8 mouse cellular contexts compared by ENCODE assay signal in the genomic region with DNA sequence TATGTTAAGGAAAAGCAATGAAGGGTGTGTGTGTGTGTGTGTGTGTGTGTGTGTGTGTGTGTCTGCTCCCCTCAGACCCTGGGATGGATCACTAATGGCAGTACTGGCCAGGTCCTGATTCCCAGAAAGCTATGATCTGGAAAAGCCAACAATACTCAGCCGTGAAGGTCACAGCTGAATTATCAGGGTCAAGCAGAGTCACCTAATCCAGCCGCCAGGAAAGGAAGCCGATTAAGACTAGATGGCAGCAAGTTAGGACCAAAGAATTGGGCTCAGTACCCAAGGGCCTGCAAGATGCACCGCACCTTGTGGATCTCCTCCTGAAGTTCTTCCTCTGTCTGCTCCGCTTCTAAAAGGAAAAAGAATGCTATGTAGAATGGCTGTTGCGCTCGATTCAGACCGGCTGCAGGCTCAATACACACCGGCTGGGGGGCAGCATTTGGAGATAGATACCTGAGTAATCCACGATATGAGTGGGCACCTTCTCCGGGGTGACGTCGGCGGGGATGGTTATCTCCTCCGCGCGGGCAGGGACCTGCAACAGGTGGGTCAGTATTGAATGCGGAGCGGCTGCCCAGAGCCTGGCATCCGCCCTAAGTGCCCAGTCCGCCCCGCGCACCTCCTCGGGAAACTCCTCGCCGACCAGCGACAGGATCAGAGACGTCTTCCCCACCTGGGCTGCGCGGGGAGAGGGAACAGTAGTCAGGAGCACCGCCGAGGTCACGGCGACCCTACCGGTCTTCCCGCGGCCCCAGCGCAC. TPM values are rescaled to one million over a fixed set of nuclear protein-coding genes. Genes with fewer than 3 reads are reported as not detected.
DNase-seq lines count a peak whose midpoint lies in the region; ATAC-seq and TF ChIP-seq lines count a peak whose summit lies in the region.

No protein-coding gene starts in this region.

- H3K4me1 ChIP-seq in heart, adult 2 months (ENCODE audit: control insufficient read depth, insufficient read depth, low read length): peaks cover 8% of the 10 kb centered on the region
- H3K4me1 ChIP-seq in CH12.LX (ENCODE audit: control insufficient read depth in 1 of 2, insufficient read depth in 2 of 2): peaks cover 12 to 15% of the 10 kb centered on the region in 2 experiments
- peaks cover 10% of the 10 kb centered on the region; the same call in 1 of the 2 replicates for H3K4me1 ChIP-seq in embryonic facial prominence, embryonic 14.5 days (ENCODE audit: control insufficient read depth, insufficient read depth, low read length)
- peaks cover 8% of the 10 kb centered on the region for H3K4me1 ChIP-seq in kidney, embryonic 14.5 days (ENCODE audit: control insufficient read depth, insufficient read depth, low read length)
- H3K4me1 ChIP-seq in midbrain, embryonic 13.5 days (replicated peaks): peaks cover 20% of the 10 kb centered on the region

- in situ Hi-C loops in CH12.LX (cut with MboI; ENCODE audit: low pct_ligation_motif_present, low pct_unique_long_range_greater_than_20kb, low sequenced_read_pairs): no loop called here

- intact Hi-C loops in heart, adult 2 months (cut with DNase I): no loop called here
- intact Hi-C loops in heart, postnatal 25 days (cut with DNase I): loop anchor here (1.0 kb wide), 1 partner anchor 15 kb away; no protein-coding TSS in a partner anchor

- no peak for TF ChIP-seq POLR2A in heart, adult 2 months (IDR thresholded peaks at IDR 0.05; ENCODE audit: insufficient read depth, low read depth, low read length)
- TF ChIP-seq POLR2A in CH12.LX (IDR thresholded peaks at IDR 0.05; ENCODE audit: low read depth, low read length): no peak

- no peaks in the 10 kb centered on the region for H3K27me3 ChIP-seq in heart, adult 2 months (ENCODE audit: control insufficient read depth, insufficient read depth, low read length)
- H3K27me3 ChIP-seq in CH12.LX (replicated peaks): no peaks in the 10 kb centered on the region
- no peaks in the 10 kb centered on the region for H3K27me3 ChIP-seq in embryonic facial prominence, embryonic 14.5 days (replicated peaks; ENCODE audit: control insufficient read depth, insufficient read depth, low read length)
- H3K27me3 ChIP-seq in kidney, embryonic 14.5 days (ENCODE audit: control insufficient read depth, insufficient read depth, low read length): no peaks in the 10 kb centered on the region
- H3K27me3 ChIP-seq in midbrain, embryonic 13.5 days: no peaks in the 10 kb centered on the region

- TF ChIP-seq RAD21 in CH12.LX (IDR thresholded peaks at IDR 0.05; ENCODE audit: low read depth, low read length): no peak

- no peak; the same call in 1 of the 2 replicates for ATAC-seq in embryonic facial prominence, embryonic 14.5 days (ENCODE audit: low read depth)
- no peak for ATAC-seq in kidney, embryonic 14.5 days (ENCODE audit: low FRiP score, low TSS enrichment)
- ATAC-seq in midbrain, embryonic 13.5 days: peak; percentile 53

- no peaks in the 10 kb centered on the region for H3K9me3 ChIP-seq in CH12.LX (replicated peaks; ENCODE audit: low read length)
- H3K9me3 ChIP-seq in embryonic facial prominence, embryonic 14.5 days (ENCODE audit: control insufficient read depth, low read length): no peaks in the 10 kb centered on the region
- no peaks in the 10 kb centered on the region for H3K9me3 ChIP-seq in kidney, embryonic 14.5 days (ENCODE audit: control insufficient read depth, low read length)
- no peaks in the 10 kb centered on the region for H3K9me3 ChIP-seq in midbrain, embryonic 13.5 days

- peak overlapping the region; percentile 71 for H3K4me2 ChIP-seq in CH12.LX (ENCODE audit: insufficient read depth, low read depth, poor library complexity, severe bottlenecking)
- peak overlapping the region; percentile 88 for H3K4me2 ChIP-seq in embryonic facial prominence, embryonic 14.5 days (ENCODE audit: low read depth, low read length)
- peak overlapping the region; percentile 91 for H3K4me2 ChIP-seq in kidney, embryonic 14.5 days (replicated peaks; ENCODE audit: low read depth, low read length)
- H3K4me2 ChIP-seq in midbrain, embryonic 13.5 days (replicated peaks): peak overlapping the region; percentile 90

- dilution Hi-C loops in CH12.LX (cut with MboI; ENCODE audit: extremely low pct_ligation_motif_present, extremely low pct_unique_long_range_greater_than_20kb, low sequenced_read_pairs): no loop called here

- peak overlapping the region; percentile 95 for H3K27ac ChIP-seq in heart, adult 2 months
- peak overlapping the region; percentile 54 for H3K27ac ChIP-seq in CH12.LX (ENCODE audit: insufficient read depth, low read depth)
- H3K27ac ChIP-seq in embryonic facial prominence, embryonic 14.5 days (replicated peaks; ENCODE audit: low read depth, low read length): peak overlapping the region; percentile 80
- peak overlapping the region; percentile 79; the same call in 1 of the 2 replicates for H3K27ac ChIP-seq in kidney, embryonic 14.5 days (ENCODE audit: low read depth, low read length)
- H3K27ac ChIP-seq in midbrain, embryonic 13.5 days: peak overlapping the region; percentile 52; the same call in 1 of the 2 replicates

- peak overlapping the region; percentile 96 for H3K4me3 ChIP-seq in heart, adult 2 months
- H3K4me3 ChIP-seq in CH12.LX (replicated peaks in 1 of 3; ENCODE audit: low read depth in 2 of 3, low read length in 2 of 3, poor library complexity in 1 of 3): peak overlapping the region; percentile 71 to 93 (median 77)
- peak overlapping the region; percentile 89 for H3K4me3 ChIP-seq in embryonic facial prominence, embryonic 14.5 days (ENCODE audit: low read depth, low read length)
- H3K4me3 ChIP-seq in kidney, embryonic 14.5 days (ENCODE audit: low read length): peak overlapping the region; percentile 90
- peak overlapping the region; percentile 92 for H3K4me3 ChIP-seq in midbrain, embryonic 13.5 days (replicated peaks)

- no peaks in the 10 kb centered on the region for H3K36me3 ChIP-seq in heart, adult 2 months (ENCODE audit: control insufficient read depth, insufficient read depth, low read length)
- peaks cover 60 to 84% of the 10 kb centered on the region in 2 experiments for H3K36me3 ChIP-seq in CH12.LX (replicated peaks in 1 of 2; ENCODE audit: control insufficient read depth in 1 of 2, insufficient read depth in 1 of 2, low read length in 1 of 2)
- H3K36me3 ChIP-seq in embryonic facial prominence, embryonic 14.5 days (ENCODE audit: control insufficient read depth, insufficient read depth, low read length): peaks cover 51% of the 10 kb centered on the region
- H3K36me3 ChIP-seq in kidney, embryonic 14.5 days (ENCODE audit: control insufficient read depth, insufficient read depth, low read length): peaks cover 56% of the 10 kb centered on the region
- H3K36me3 ChIP-seq in midbrain, embryonic 13.5 days: peaks cover 63% of the 10 kb centered on the region

- peak overlapping the region; percentile 93 for H3K9ac ChIP-seq in heart, adult 2 months (ENCODE audit: low read depth, low read length)
- H3K9ac ChIP-seq in CH12.LX (ENCODE audit: insufficient read depth, low read depth): peak overlapping the region; percentile 83
- H3K9ac ChIP-seq in embryonic facial prominence, embryonic 14.5 days (ENCODE audit: low read depth, low read length): peak overlapping the region; percentile 88
- H3K9ac ChIP-seq in kidney, embryonic 14.5 days (ENCODE audit: low read depth, low read length): peak overlapping the region; percentile 87
- peak overlapping the region; percentile 86 for H3K9ac ChIP-seq in midbrain, embryonic 13.5 days (replicated peaks)

- no peaks in the 10 kb centered on the region for H3K79me2 ChIP-seq in heart, adult 2 months (replicated peaks; ENCODE audit: control insufficient read depth, insufficient read depth, low read length)
- peaks cover 14% of the 10 kb centered on the region for H3K79me2 ChIP-seq in CH12.LX (replicated peaks; ENCODE audit: control insufficient read depth, extremely low read depth, insufficient read depth, poor library complexity, severe bottlenecking)

- no peak for TF ChIP-seq CTCF in heart, adult 2 months (IDR thresholded peaks at IDR 0.05)
- no peak for TF ChIP-seq CTCF in CH12.LX (conservative IDR thresholded peaks at IDR 0.05 in 1 of 2, IDR thresholded peaks at IDR 0.05 in 1 of 2; ENCODE audit: low read depth in 2 of 2, low read length in 2 of 2)

- WGBS in heart, adult 2 months: under 1% methylated on average over 38 of the region's 38 CpGs
- 4% methylated on average over 23 of the region's 38 CpGs for WGBS in embryonic facial prominence, embryonic 14.5 days
- WGBS in kidney, embryonic 14.5 days: 3% methylated on average over 34 of the region's 38 CpGs
- 2% methylated on average over 38 of the region's 38 CpGs for WGBS in midbrain, embryonic 13.5 days

- TF ChIP-seq EP300 in heart, adult 2 months (IDR thresholded peaks at IDR 0.05; ENCODE audit: insufficient read depth, low read depth, low read length): no peak
- TF ChIP-seq EP300 in CH12.LX (IDR thresholded peaks at IDR 0.05; ENCODE audit: low read length): no peak

- DNase-seq in heart, adult 2 months: no peak
- no peak for DNase-seq in heart, postnatal 25 days (ENCODE audit: low spot score)
- no peak for DNase-seq in CH12.LX (ENCODE audit: extremely low read depth)
- DNase-seq in embryonic facial prominence, embryonic 14.5 days (ENCODE audit: low spot score): no peak
- DNase-seq in ovary, postnatal 14 days (ENCODE audit: low spot score): no peak
- no peak for DNase-seq in testis, postnatal 10 days (ENCODE audit: low spot score)

RNA-seq across cellular contexts. Expression of a gene that starts 0.8 kb away (rescaled TPM):
- total RNA-seq in heart, adult 2 months (2021): 100 to 1,000 TPM; 120 to 139 TPM
- polyA plus RNA-seq in heart, adult 2 months (2012; rRNA removed): 209 and 257 TPM in 2 replicates
- total RNA-seq in heart, postnatal 25 days (2021): 100 to 1,000 TPM; 120 to 125 TPM
- total RNA-seq in CH12.LX (2012; rRNA removed) (16.2 and 26.1 TPM in 2 replicates), CH12.LX (2014; rRNA removed) (17.3 and 19.5 TPM in 2 replicates)
- 33.8 and 51.5 TPM in 2 replicates for polyA plus RNA-seq in CH12.LX (2012; ENCODE audit: insufficient read length, low read depth)
- 12.0 and 13.0 TPM in 2 replicates for polyA plus RNA-seq in embryonic facial prominence, embryonic 14.5 days (2014; fragmentation: Nextera tagmentation; extraction: Ambion mirVana)
- polyA plus RNA-seq in kidney, embryonic 14.5 days (2014; fragmentation: Nextera tagmentation; extraction: Ambion mirVana): 13.0 and 21.7 TPM in 2 replicates
- 15.6 and 16.4 TPM in 2 replicates for polyA plus RNA-seq in midbrain, embryonic 13.5 days (2015; fragmentation: Nextera tagmentation; extraction: Ambion mirVana)

RNA-seq across cellular contexts. Expression of a gene that starts 2.3 kb away (rescaled TPM):
- 1 to 10 TPM; 2.4 to 2.9 TPM for total RNA-seq in heart, adult 2 months (2021)
- polyA plus RNA-seq in heart, adult 2 months (2012; rRNA removed): 13.9 and 21.6 TPM in 2 replicates
- total RNA-seq in heart, postnatal 25 days (2021): 1 to 10 TPM; 2.8 to 3.6 TPM
- total RNA-seq in CH12.LX (2012; rRNA removed) (3.1 and 3.8 TPM in 2 replicates), CH12.LX (2014; rRNA removed) (0.96 and 1.3 TPM in 2 replicates)
- 1.4 and 4.8 TPM in 2 replicates for polyA plus RNA-seq in CH12.LX (2012; ENCODE audit: insufficient read length, low read depth)
- polyA plus RNA-seq in embryonic facial prominence, embryonic 14.5 days (2014; fragmentation: Nextera tagmentation; extraction: Ambion mirVana): 1.4 and 1.6 TPM in 2 replicates
- 1.7 and 2.6 TPM in 2 replicates for polyA plus RNA-seq in kidney, embryonic 14.5 days (2014; fragmentation: Nextera tagmentation; extraction: Ambion mirVana)
- 7.5 and 8.0 TPM in 2 replicates for polyA plus RNA-seq in midbrain, embryonic 13.5 days (2015; fragmentation: Nextera tagmentation; extraction: Ambion mirVana)

RNA-seq across cellular contexts. Expression of a gene that starts 6.7 kb away (rescaled TPM):
- total RNA-seq in heart, adult 2 months (2021): under 1 TPM; 0.55 to 0.82 TPM
- polyA plus RNA-seq in heart, adult 2 months (2012; rRNA removed): 3.8 and 4.9 TPM in 2 replicates
- 1 to 10 TPM; 1.2 to 2.2 TPM for total RNA-seq in heart, postnatal 25 days (2021)
- total RNA-seq in CH12.LX (2012; rRNA removed): 1.9 and 2.4 TPM in 2 replicates
- total RNA-seq in CH12.LX (2014; rRNA removed): not detected in 2 replicates
- 2.8 and 4.6 TPM in 2 replicates for polyA plus RNA-seq in CH12.LX (2012; ENCODE audit: insufficient read length, low read depth)
- 2.8 and 3.3 TPM in 2 replicates for polyA plus RNA-seq in embryonic facial prominence, embryonic 14.5 days (2014; fragmentation: Nextera tagmentation; extraction: Ambion mirVana)
- 2.0 and 2.5 TPM in 2 replicates for polyA plus RNA-seq in kidney, embryonic 14.5 days (2014; fragmentation: Nextera tagmentation; extraction: Ambion mirVana)
- 17.3 and 18.1 TPM in 2 replicates for polyA plus RNA-seq in midbrain, embryonic 13.5 days (2015; fragmentation: Nextera tagmentation; extraction: Ambion mirVana)

RNA-seq across cellular contexts. Expression of a gene that starts 10.6 kb away (rescaled TPM):
- total RNA-seq in heart, adult 2 months (2021): 100 to 1,000 TPM; 105 to 129 TPM
- 147 and 174 TPM in 2 replicates for polyA plus RNA-seq in heart, adult 2 months (2012; rRNA removed)
- 100 to 1,000 TPM; 114 to 117 TPM for total RNA-seq in heart, postnatal 25 days (2021)
- total RNA-seq in CH12.LX (2012; rRNA removed) (98.3 and 107 TPM in 2 replicates), CH12.LX (2014; rRNA removed) (60.4 and 62.9 TPM in 2 replicates)
- 84.8 and 87.1 TPM in 2 replicates for polyA plus RNA-seq in CH12.LX (2012; ENCODE audit: insufficient read length, low read depth)
- 314 and 351 TPM in 2 replicates for polyA plus RNA-seq in embryonic facial prominence, embryonic 14.5 days (2014; fragmentation: Nextera tagmentation; extraction: Ambion mirVana)
- polyA plus RNA-seq in kidney, embryonic 14.5 days (2014; fragmentation: Nextera tagmentation; extraction: Ambion mirVana): 350 and 425 TPM in 2 replicates
- 314 and 316 TPM in 2 replicates for polyA plus RNA-seq in midbrain, embryonic 13.5 days (2015; fragmentation: Nextera tagmentation; extraction: Ambion mirVana)

RNA-seq across cellular contexts. Expression of a gene that starts 15.1 kb away (rescaled TPM):
- total RNA-seq in heart, adult 2 months (2021): 10 to 100 TPM; 32.7 to 36.9 TPM
- polyA plus RNA-seq in heart, adult 2 months (2012; rRNA removed): 47.2 and 48.9 TPM in 2 replicates
- 10 to 100 TPM; 35.5 to 36.6 TPM for total RNA-seq in heart, postnatal 25 days (2021)
- total RNA-seq in CH12.LX (2012; rRNA removed): 7.7 and 9.3 TPM in 2 replicates
- total RNA-seq in CH12.LX (2014; rRNA removed): 4.8 and 6.1 TPM in 2 replicates
- 8.3 and 8.5 TPM in 2 replicates for polyA plus RNA-seq in CH12.LX (2012; ENCODE audit: insufficient read length, low read depth)
- 35.2 and 36.2 TPM in 2 replicates for polyA plus RNA-seq in embryonic facial prominence, embryonic 14.5 days (2014; fragmentation: Nextera tagmentation; extraction: Ambion mirVana)
- polyA plus RNA-seq in kidney, embryonic 14.5 days (2014; fragmentation: Nextera tagmentation; extraction: Ambion mirVana): 45.7 and 47.0 TPM in 2 replicates
- polyA plus RNA-seq in midbrain, embryonic 13.5 days (2015; fragmentation: Nextera tagmentation; extraction: Ambion mirVana): 72.8 and 74.6 TPM in 2 replicates
